Mouse (Mus musculus) limb, embryonic 13.5 days (tissue): ENCODE measurements around the gene Ppih. TPM values are rescaled to one million over a fixed set of nuclear protein-coding genes. Genes with fewer than 3 reads are reported as not detected.
"Not testable (repeated sequence)": the region's sequence is repeated elsewhere in the genome, so short reads cannot be mapped to it uniquely, and the experiment has no call there.

Experiments
- ATAC-seq: fragments of 200-750 bp; cut with Nextera tagmentation; 2 replicates; pipeline ENCODE4 v1.8.0; 2017; ENCODE audit warnings: low read depth, moderate number of reproducible peaks, moderate TSS enrichment; ENCODE audit not compliant: low FRiP score
- H3K27ac ChIP-seq: fragments of 300-500 bp; sonication (generic); 2 replicates; pipeline ENCODE4 v1.5.1; 2015; ENCODE audit warnings: inconsistent platforms, mild to moderate bottlenecking, moderate library complexity
- H3K27me3 ChIP-seq: fragments of 300-500 bp; sonication (generic); 2 replicates; pipeline ENCODE4 v1.6.1; 2015; ENCODE audit warnings: mild to moderate bottlenecking, inconsistent platforms
- H3K36me3 ChIP-seq: fragments of 300-500 bp; sonication (generic); 2 replicates; pipeline ENCODE4 v1.6.1; 2015; ENCODE audit warnings: inconsistent platforms, mild to moderate bottlenecking, moderate library complexity
- H3K4me1 ChIP-seq: fragments of 300-500 bp; sonication (generic); 2 replicates; pipeline ENCODE4 v1.6.1; 2015; ENCODE audit warnings: inconsistent platforms
- H3K4me2 ChIP-seq: fragments of 300-500 bp; sonication (generic); replicated peaks from 2 replicates; pipeline ENCODE4 v1.6.1; 2015; ENCODE audit warnings: inconsistent platforms, mild to moderate bottlenecking, moderate library complexity
- H3K4me3 ChIP-seq: fragments of 300-500 bp; sonication (generic); 2 replicates; pipeline ENCODE4 v1.5.1; 2015; ENCODE audit warnings: moderate library complexity, mild to moderate bottlenecking, inconsistent platforms
- H3K9ac ChIP-seq: fragments of 300-500 bp; sonication (generic); 2 replicates; pipeline ENCODE4 v1.6.1; 2015; ENCODE audit warnings: mild to moderate bottlenecking, inconsistent platforms
- H3K9me3 ChIP-seq: fragments of 300-500 bp; sonication (generic); 2 replicates; pipeline ENCODE4 v1.6.1; 2016; ENCODE audit warnings: inconsistent platforms
- WGBS: fragments of 180-500 bp; shearing (Covaris S2); methylation state at CpG from one replicate; pipeline ENCODE4 v1.1.7; 2015; 5-methylcytosine and 5-hydroxymethylcytosine counted together
- polyA plus RNA-seq: library from polyadenylated mRNA; unstranded; fragments of >200 nt; fragmentation: Nextera tagmentation; extraction: Ambion mirVana; gene quantifications from 2 replicates; pipeline ENCODE4 v1.2.1, GENCODE M21; 2015

Gene Ppih
- polyA plus RNA-seq, 1 experiment from 2014 or later, result 108 TPM

GRCm38 (mm10) chr4:119278784-119279183 is 41.6 kb downstream of the Ppih start:
- not testable (repeated sequence) for H3K9me3 ChIP-seq, H3K27ac ChIP-seq, H3K4me1 ChIP-seq, ATAC-seq, H3K27me3 ChIP-seq, H3K4me2 ChIP-seq, H3K9ac ChIP-seq, H3K4me3 ChIP-seq
- WGBS, result 92% methylated on average over 15 of the region's 15 CpGs
- H3K36me3 ChIP-seq, result peaks cover 93% of the 10 kb centered on the region

- Histone ChIP-seq H3K4me1 (no peaks in the 10 kb centered on the region), H3K36me3 (peaks cover 94% of the 10 kb centered on the region), H3K4me3 (no peak overlapping the region), H3K27me3 (no peaks in the 10 kb centered on the region), H3K9ac (no peak overlapping the region), H3K9me3 (no peaks in the 10 kb centered on the region), H3K27ac (no peak overlapping the region), H3K4me2 (no peak overlapping the region)
- no peak for ATAC-seq
- WGBS, result 76% methylated on average over 1 of the region's 2 CpGs
Measured at GRCm38 (mm10) chr4:119275726-119276125, 44.6 kb downstream of the Ppih start.

GRCm38 (mm10) chr4:119275226-119275625 is 45.1 kb downstream of the Ppih start:
- no peak for ATAC-seq
- Histone ChIP-seq H3K9ac (no peak overlapping the region), H3K4me1 (no peaks in the 10 kb centered on the region), H3K27ac (no peak overlapping the region), H3K4me3 (no peak overlapping the region), H3K27me3 (no peaks in the 10 kb centered on the region), H3K9me3 (no peaks in the 10 kb centered on the region), H3K36me3 (peaks cover 95% of the 10 kb centered on the region), H3K4me2 (no peak overlapping the region)
- 85% methylated on average over 2 of the region's 2 CpGs for WGBS

- Histone ChIP-seq H3K9me3 (no peaks in the 10 kb centered on the region), H3K27ac (no peak overlapping the region), H3K36me3 (peaks cover 95% of the 10 kb centered on the region), H3K27me3 (no peaks in the 10 kb centered on the region), H3K4me2 (no peak overlapping the region), H3K9ac (no peak overlapping the region), H3K4me3 (no peak overlapping the region), H3K4me1 (no peaks in the 10 kb centered on the region)
- ATAC-seq, result no peak
- WGBS, result 80% methylated on average over 1 of the region's 1 CpGs
Measured at GRCm38 (mm10) chr4:119274627-119275026, 45.7 kb downstream of the Ppih start.

GRCm38 (mm10) chr4:119266606-119267005 is 53.7 kb downstream of the Ppih start:
- no peak overlapping the region for H3K27ac ChIP-seq
- no peak overlapping the region for H3K4me2 ChIP-seq
- H3K27me3 ChIP-seq, result no peaks in the 10 kb centered on the region
- no peak overlapping the region for H3K9ac ChIP-seq
- no peaks in the 10 kb centered on the region for H3K9me3 ChIP-seq
- H3K36me3 ChIP-seq, result peaks cover 29% of the 10 kb centered on the region
- H3K4me1 ChIP-seq, result no peaks in the 10 kb centered on the region
- H3K4me3 ChIP-seq, result no peak overlapping the region
- 82% methylated on average over 13 of the region's 13 CpGs for WGBS
- no peak for ATAC-seq

- H3K36me3 ChIP-seq, result 0 out of 2 replicates have a peak, but pooled peaks cover 4% of the 10 kb centered on the region
- H3K9me3 ChIP-seq, result no peaks in the 10 kb centered on the region
- H3K4me3 ChIP-seq, result no peak overlapping the region
- H3K27ac ChIP-seq, result no peak overlapping the region
- no peak for ATAC-seq
- no peak overlapping the region for H3K9ac ChIP-seq
- WGBS, result 77% methylated on average over 3 of the region's 3 CpGs
- H3K27me3 ChIP-seq, result no peaks in the 10 kb centered on the region
- H3K4me2 ChIP-seq, result no peak overlapping the region
- no peaks in the 10 kb centered on the region for H3K4me1 ChIP-seq
Measured at GRCm38 (mm10) chr4:119263459-119263858, 56.9 kb downstream of the Ppih start.

- WGBS, result 83% methylated on average over 5 of the region's 5 CpGs
- H3K4me1 ChIP-seq, result no peaks in the 10 kb centered on the region
Measured at GRCm38 (mm10) chr4:119262483-119262882, 57.9 kb downstream of the Ppih start.

GRCm38 (mm10) chr4:119261087-119261713 is 59.1 kb downstream of the Ppih start:
- Histone ChIP-seq H3K4me3 (no peak overlapping the region), H3K9me3 (no peaks in the 10 kb centered on the region), H3K27ac (no peak overlapping the region), H3K4me2 (no peak overlapping the region), H3K36me3 (no peaks in the 10 kb centered on the region), H3K9ac (no peak overlapping the region), H3K27me3 (no peaks in the 10 kb centered on the region), H3K4me1 (no peaks in the 10 kb centered on the region)
- WGBS, result 44% methylated on average over 7 of the region's 7 CpGs
- ATAC-seq, result no peak

More at GRCm38 (mm10) chr4:119262483-119262882, 57.9 kb downstream of the Ppih start:
- no peak overlapping the region for H3K9ac ChIP-seq
- H3K4me2 ChIP-seq, result no peak overlapping the region
- ATAC-seq, result no peak
- H3K9me3 ChIP-seq, result no peaks in the 10 kb centered on the region
- no peaks in the 10 kb centered on the region for H3K27me3 ChIP-seq
- H3K27ac ChIP-seq, result no peak overlapping the region
- H3K36me3 ChIP-seq, result no peaks in the 10 kb centered on the region
- H3K4me3 ChIP-seq, result no peak overlapping the region

- no peak overlapping the region for H3K4me3 ChIP-seq
- H3K9ac ChIP-seq, result no peak overlapping the region
- no peaks in the 10 kb centered on the region for H3K9me3 ChIP-seq
- H3K4me1 ChIP-seq, result peaks cover 10% of the 10 kb centered on the region
- 84% methylated on average over 15 of the region's 15 CpGs for WGBS
- H3K4me2 ChIP-seq, result no peak overlapping the region
- no peak overlapping the region for H3K27ac ChIP-seq
- no peaks in the 10 kb centered on the region for H3K36me3 ChIP-seq
- no peaks in the 10 kb centered on the region for H3K27me3 ChIP-seq
- ATAC-seq, result no peak
Measured at GRCm38 (mm10) chr4:119259344-119260254, 60.7 kb downstream of the Ppih start.

- Histone ChIP-seq H3K4me3 (no peak overlapping the region), H3K36me3 (no peaks in the 10 kb centered on the region), H3K27me3 (no peaks in the 10 kb centered on the region), H3K9ac (no peak overlapping the region), H3K4me2 (no peak overlapping the region), H3K27ac (no peak overlapping the region), H3K9me3 (no peaks in the 10 kb centered on the region), H3K4me1 (peaks cover 22% of the 10 kb centered on the region)
- no peak for ATAC-seq
- 75% methylated on average over 6 of the region's 6 CpGs for WGBS
Measured at GRCm38 (mm10) chr4:119257083-119257482, 63.3 kb downstream of the Ppih start.

- H3K9ac ChIP-seq, result peak within 1 kb of the TSS; percentile 31; the same call in 1 of the 2 replicates
- H3K9me3 ChIP-seq, result no peaks in the 10 kb centered on the region
- H3K36me3 ChIP-seq, result no peaks in the 10 kb centered on the region
- ATAC-seq, result no peak
- no peak within 1 kb of the TSS for H3K4me3 ChIP-seq
- peak within 1 kb of the TSS; percentile 83 for H3K27ac ChIP-seq
- peak within 1 kb of the TSS; percentile 30 for H3K4me2 ChIP-seq
- H3K4me1 ChIP-seq, result peaks cover 22% of the 10 kb centered on the region
- 81% methylated on average over 12 of the region's 12 CpGs for WGBS
- no peaks in the 10 kb centered on the region for H3K27me3 ChIP-seq
Measured at GRCm38 (mm10) chr4:119255351-119255750, 65.0 kb downstream of the Ppih start, which contains the start of gene Cldn19. Gene Cldn19, plus strand, starts transcription at chr4:119255414.

GRCm38 (mm10) chr4:119254012-119254618 is 66.2 kb downstream of the Ppih start:
- peaks cover 22% of the 10 kb centered on the region for H3K4me1 ChIP-seq
- H3K9ac ChIP-seq, result peak overlapping the region; percentile 31; the same call in 1 of the 2 replicates
- 30% methylated on average over 9 of the region's 9 CpGs for WGBS
- H3K4me2 ChIP-seq, result peak overlapping the region; percentile 30
- H3K4me3 ChIP-seq, result no peak overlapping the region
- H3K27ac ChIP-seq, result peak overlapping the region; percentile 83
- H3K36me3 ChIP-seq, result no peaks in the 10 kb centered on the region
- ATAC-seq, result peak; percentile 51
- H3K9me3 ChIP-seq, result no peaks in the 10 kb centered on the region
- H3K27me3 ChIP-seq, result no peaks in the 10 kb centered on the region
